Mouse (Mus musculus): ENCODE data around the gene Meaf6.

Meaf6 gene

DNA sequence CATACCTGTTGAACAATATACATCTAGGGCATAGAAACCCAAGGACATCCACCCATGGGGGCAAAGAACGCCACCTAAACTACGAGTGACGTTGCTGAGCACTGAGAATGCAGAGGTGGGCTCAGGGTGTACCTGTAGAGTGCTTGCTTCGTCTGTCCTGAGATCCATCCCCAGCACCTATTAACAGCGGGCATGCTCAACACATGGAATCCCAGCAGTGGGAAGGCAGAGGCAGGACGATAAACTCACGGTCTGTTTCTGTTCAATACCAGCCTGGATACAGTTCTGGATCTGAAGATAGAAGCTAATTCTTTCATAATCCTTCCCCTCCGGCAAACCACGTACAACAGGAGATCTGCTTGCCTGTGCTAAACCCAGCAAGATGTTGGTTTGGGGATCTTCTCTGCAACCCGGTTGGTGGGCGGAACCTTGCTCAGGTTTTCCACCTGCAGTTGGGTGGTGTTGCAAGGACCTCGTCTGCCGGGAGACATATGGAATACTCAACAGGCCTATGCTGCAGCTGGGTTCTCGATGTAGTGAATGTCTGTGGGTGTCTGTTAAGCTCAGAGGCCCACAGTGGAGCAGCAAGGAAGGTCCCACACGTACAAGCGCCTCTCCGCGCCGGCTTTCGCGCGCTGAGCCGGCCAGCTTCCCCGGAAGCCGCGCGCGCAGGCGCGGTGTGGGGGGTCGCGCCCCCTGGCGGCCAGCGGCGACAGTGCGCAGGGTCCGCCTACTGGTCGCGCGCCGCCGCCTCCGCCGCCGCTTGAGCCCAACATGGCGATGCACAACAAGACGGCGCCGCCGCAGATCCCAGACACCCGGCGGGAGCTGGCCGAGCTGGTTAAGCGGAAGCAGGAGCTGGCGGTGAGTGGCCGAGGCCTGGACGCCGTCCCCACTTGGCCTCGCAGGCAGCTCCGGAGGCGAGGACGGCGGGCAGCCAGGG lies at the start of gene Meaf6:
TSS of gene Meaf6 (plus strand) at position 732 of the 943 bp plus-strand sequence.
- DNase-seq (ENCODE audit: low spot score): peak; percentile 91

DNA sequence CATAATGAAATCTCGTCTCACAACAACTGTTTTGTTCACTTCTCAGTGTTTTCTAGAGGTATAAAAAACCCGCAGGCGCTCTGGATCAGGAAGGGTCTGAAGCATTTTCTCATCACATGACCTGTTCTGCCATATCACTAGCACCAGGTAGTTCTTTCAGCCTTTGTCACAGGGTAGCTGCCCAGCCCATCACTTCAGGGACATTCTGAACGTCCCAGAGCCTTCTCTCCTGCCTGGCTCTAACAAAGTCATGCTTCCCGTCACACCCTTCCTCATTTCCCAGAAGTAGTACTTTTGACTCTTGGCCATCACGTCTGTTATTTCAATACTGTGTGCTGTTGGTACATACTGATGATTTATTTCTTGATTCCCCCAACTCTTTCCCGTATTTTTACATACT lies 40.5 kb upstream of the Meaf6 start:
- DNase-seq (ENCODE audit: low spot score): no peak

DNA sequence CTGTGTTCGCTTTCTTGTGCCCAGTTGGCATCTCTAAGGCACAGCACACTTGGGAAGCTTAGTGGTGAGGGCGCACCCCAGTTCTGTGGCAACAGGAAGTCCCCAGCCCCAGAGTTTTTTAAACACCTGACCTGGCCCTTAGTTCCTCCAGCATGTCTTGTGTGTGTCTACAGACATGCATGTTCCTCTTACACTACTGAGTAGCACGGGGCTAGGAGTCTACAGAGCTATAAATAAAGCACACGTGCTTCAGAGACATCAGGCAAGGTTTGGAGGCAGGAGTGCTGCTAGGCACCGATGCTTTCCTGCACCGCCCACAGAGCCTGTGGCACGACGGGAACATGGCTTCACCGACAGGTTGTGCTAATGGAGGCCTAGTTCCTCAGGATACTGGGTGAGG lies 29.5 kb upstream of the Meaf6 start:
- DNase-seq (ENCODE audit: low spot score): no peak

DNA sequence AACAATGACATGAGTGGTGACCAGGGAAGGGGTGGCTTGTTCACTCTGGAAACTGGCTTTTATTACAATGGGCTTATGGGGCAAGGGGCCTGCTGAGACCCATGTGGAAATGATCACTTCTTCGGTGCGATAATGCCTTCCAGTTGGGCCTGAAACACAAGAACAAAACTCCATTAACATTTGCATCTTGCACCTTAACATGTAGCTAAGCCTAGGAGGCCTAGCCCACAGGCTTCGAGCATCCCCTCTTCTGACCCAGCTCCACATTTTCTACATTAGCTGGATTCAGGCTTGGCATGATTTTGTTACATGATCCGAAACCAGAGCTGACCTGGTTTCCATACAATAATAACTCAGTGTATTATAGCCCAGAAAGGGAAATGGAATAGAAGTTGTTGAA lies 28.5 kb upstream of the Meaf6 start:
- DNase-seq (ENCODE audit: low spot score): no peak

DNA sequence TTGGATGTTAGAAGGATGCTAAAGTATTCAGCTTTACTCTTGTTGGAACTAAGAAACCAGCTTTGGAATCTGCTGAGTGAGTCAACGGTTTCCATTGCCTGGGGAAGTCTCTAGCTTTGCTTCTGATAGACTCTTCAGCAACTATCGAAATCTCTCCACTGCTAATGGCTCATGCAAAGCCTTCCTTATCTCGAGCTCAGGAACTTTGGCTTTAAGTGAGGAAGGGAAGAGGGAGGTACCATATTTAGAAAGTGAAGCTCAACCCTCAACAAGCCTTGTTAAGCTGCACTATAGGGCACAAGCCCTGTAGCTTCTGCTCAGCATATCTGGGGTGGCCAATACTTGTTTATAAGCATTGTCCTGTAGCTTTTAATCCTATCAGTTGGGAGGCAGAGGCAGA lies 27.7 kb upstream of the Meaf6 start:
- DNase-seq (ENCODE audit: low spot score): no peak

DNA sequence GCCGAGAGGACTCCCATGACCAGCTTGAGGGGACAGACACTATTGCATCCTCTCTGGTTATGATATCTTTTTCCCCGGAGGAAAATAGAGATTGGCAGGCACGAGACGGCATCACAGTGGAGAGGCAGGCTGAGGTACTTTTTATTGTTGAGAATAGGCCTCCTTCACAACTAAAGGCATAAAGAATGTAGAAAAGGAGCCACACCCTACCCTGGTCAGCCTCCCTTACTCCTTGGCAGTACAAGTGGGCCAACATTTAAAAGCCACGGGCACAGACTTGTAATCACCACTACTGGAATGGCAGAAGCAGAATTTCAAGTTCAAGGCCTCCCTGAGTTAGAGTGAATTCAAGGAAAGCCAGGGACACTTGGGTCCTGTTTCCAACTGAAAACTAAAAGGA lies 26.9 kb upstream of the Meaf6 start:
- no peak for DNase-seq (ENCODE audit: low spot score)

DNA sequence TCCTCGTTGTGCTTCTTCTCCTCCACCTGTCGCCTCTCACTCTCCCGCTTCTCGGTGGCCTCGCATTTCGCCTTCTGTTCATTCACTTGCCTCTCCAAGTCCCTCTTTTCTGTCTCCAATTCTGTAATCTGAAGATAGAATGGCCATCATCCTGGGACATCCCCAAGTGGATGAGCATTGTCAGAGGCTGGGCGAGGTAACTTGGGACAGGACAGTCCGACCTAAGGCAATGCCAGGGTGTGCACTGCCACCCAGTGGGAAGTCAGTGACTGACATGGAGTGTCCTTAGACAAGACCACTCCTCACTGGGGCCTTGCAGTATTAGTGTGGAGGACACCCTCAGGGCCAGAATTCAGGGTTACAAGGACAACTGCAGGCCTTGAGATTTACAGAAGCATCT lies 25.9 kb upstream of the Meaf6 start:
- DNase-seq (ENCODE audit: low spot score): peak; percentile 56

DNA sequence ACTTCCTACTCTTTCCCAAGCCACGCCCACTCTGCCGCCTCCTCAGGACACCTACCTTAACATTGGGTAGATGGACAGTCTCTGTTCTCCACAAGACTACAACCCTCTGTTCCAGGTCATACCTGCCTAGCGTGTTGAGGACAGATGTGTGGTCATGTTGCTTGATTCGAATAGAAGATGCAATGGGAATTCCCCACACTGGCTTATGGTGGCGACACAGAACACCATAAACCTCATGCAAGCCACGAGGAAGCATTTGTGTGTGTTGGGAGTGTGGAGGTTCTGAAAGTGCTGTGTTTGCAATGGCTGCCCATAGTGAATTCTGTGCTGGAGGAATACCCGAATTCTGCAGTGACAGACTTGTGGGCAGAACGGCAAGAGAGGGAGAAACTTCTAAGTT lies 21.1 kb upstream of the Meaf6 start:
- DNase-seq (ENCODE audit: low spot score): no peak

DNA sequence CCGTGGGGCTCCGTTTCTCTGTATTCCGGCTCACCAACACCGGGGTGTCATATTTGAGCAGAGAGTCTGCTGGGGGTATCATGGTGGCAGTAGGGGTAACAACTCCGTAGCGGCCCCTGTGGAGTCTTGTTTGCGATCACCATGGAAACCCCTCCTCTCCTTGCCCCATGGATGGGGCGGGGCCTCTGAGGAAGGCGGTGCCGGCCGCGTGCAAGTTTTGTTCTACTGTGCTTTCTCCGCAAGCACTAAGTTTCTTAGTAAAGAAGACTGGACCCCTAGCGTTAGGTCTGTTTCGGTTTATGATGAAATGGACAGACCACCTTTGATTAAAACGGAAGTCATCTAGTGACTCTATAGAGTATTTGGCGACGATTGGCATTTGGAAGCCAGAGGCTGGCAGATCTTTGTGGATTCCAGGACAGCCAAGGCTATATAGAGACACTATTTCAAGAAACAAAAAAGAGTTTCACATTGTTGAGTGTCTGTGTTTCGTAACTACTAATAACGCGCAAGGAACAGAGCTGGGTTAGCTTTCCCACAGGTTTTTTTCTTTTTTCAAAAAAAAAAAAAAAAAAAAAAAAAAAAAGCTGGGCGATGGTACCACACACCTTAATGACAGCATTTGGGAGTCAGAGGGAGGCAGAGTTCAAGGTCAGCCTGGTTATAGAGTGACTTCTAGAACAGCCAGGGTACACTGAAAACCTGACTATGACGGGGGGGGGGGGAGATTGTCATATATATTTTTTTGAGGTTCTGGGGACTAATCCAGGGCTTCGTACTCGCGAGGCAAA lies 19.2 kb upstream of the Meaf6 start, which contains the start of gene Dnali1:
TSS of gene Dnali1 (minus strand) at position 187 of the 791 bp plus-strand sequence.
- peak; percentile 64 for DNase-seq (ENCODE audit: low spot score)

DNA sequence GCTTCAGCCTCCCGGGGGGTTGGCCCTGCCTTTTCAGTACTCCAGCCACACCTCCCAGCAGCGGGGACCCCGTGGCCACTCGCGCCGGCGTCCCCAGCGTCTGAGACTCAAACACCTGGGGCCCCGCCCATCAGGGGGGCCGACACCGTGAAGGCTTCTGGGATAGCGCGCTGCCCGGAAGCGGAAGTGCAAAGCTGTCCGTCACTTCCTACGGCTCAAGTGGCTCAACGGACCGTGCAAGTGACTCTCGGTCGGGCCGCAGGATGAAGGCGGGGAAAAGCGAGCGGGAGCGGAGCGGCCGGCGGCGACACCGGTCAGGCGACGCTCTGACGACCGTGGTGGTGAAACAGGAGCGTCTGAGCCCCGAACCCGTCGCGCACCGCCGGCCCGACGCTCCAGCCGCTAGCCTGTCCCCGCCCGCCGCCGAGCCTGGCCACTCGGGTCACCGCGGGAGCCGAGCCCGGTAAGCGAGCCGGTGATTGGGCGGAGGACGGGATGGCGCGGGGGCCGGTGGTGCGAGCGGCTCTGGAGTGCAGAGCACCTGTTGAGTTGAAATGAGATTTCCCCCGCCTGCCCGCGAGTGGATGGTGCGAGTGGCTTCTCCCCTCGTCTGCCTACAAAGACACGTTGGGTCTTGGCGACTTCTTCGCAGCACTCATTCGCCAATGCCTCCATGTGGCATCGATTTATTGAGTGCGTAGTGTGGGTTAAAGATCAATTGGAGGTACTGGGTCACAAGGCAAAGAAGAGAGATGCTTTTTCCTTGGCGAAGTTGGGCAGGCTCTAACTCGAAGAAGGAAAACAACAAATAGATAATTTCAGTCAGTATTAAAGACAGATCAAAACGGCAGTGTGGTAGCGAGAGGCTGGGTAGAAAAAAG lies 18.2 kb upstream of the Meaf6 start, which contains the start of gene Snip1:
TSS of gene Snip1 (plus strand) at position 183 of the 881 bp plus-strand sequence.
- DNase-seq (ENCODE audit: low spot score): peak; percentile 95

DNA sequence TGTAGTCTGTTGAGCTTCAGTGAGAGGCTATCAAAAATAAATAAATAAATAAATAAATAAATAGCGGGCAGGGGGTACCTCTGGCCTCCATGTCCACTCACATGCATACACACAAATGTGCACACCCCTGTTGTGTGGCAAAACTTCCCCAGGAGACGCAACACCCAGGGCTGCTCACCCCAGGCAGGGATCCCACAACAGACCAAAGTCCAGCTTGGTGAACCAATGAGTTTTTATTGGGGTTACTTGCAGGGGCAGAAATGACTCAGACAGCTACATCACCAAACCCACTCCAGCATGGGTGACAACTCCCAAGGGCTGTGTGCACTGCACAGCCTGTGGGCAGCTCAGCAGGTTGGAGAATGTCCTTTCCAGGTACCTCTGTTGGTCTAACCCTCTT lies 7.2 kb upstream of the Meaf6 start:
- no peak for DNase-seq (ENCODE audit: low spot score)

DNA sequence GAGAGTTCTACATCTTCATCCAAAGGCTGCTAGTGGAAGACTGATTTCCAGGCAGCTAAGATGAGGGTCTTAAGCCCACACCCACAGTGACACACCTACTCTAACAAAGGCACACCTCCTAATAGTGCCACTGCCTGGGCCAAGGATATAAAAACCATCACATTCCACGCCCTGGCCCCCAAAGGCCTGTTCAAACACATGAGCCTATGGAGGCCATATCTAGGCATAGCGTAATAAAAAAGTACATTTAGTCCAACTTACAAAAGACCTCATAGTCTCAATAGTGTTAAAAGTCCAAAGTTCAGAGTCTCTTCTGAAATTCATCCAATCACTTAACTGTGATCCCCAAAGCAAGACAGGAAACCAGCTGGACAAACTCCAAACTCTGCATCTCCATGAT lies 6.2 kb upstream of the Meaf6 start:
- DNase-seq (ENCODE audit: low spot score): no peak

DNA sequence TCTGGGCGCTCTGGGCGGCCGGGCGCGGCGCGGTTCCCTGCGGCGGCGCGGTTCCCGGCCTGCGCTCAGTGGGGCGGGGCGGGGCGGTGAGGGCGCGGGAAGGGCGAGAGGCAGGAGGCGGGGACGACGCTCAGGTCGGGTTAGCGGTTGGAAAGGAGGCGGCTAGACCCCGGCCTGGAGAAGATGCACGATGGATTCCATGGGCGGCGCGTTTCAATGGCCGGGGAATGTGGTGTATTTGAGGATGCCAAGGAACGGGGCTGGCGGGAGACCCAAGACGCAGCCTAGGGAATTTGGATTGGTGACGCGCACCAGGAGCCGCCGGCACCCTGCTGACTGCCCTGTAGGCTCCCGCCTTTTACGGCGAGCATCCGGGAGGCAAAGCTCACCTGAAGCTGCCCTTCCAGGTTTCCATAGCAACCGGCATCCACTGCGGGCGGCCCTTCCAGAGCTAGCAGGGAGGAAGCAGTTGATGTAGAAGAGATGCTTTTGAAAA lies 460 bp downstream of the Meaf6 start:
- peak; percentile 69 for DNase-seq (ENCODE audit: low spot score)

DNA sequence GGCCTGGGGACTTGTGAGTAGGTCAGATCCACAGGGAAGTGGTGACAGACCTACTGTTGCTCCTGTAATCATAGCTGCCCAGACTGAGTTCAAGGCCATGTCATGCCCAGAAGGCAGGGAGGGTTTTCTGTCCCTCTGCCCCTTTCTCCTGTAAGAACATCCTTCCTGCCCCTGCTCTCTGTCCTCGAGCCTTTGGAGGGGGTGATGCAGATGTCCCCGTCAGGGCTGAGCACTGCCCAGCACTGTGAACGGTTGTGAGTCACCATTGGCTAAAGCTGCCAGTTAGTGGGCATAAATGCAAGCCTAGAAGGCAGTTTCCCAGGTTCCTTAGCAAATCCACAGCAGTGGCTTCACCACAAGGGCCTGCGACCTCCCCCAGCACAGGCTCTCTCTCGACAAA lies 8.1 kb downstream of the Meaf6 start:
- DNase-seq (ENCODE audit: low spot score): no peak

DNA sequence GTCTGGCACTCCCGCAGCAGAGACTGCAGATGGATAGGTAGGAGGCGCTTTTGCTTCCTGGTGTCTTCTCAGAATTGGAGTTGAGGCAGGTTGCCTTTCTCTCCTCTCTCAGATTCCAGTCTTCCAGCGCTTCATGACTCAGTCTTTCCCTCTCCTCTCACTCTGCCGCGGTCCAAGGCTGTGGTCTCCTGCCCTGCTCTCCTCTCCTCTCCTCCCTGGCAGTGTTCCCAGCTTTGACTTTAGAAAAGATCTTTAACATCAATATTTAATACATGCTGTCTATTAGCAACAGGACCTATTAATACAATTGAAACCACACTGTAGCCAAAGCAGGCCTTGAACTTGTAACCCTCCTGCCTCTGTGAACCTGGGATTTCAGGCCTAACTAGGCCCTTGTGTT lies 11.1 kb downstream of the Meaf6 start:
- DNase-seq (ENCODE audit: low spot score): no peak

DNA sequence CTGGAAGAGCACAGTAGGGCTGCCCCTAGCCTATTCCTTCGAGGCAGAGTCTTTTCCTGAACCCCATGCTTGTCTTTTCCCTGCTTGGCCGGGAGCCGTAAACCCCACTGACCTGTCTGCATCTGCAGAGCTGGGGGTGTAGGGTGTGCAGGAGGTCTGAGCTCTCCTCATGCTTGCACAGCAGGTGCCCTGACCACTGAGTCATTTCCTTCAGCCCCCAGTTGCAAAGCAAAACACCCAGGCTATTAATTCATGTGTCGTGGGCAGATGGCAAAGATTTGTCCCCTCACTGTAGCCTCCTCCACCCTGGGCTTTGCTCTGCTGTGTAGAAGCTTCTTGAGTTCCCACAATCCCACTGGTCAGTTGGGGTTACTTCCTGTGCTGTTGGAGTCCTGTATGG lies 12.5 kb downstream of the Meaf6 start:
- no peak for DNase-seq (ENCODE audit: low spot score)

DNA sequence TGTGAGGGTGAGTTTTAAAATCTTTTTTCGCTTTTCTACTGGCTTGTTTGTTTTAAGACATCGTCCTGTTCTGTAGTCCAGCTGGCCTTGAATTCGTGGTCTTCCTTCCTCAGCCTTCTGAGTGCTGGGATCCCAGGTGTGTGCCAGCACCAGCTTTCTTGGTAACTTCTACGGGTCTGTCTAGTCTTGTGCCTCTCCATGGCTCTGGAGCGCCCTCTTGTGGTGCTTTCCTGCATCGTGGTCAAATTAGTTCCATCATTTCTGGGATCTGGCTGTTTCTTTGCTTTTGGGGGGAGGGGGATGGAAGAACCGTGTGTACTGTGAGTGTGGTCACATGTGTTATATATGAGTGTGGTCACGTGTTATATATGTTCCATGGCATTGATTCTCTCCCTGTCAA lies 14.5 kb downstream of the Meaf6 start:
- DNase-seq (ENCODE audit: low spot score): peak; percentile 77

DNA sequence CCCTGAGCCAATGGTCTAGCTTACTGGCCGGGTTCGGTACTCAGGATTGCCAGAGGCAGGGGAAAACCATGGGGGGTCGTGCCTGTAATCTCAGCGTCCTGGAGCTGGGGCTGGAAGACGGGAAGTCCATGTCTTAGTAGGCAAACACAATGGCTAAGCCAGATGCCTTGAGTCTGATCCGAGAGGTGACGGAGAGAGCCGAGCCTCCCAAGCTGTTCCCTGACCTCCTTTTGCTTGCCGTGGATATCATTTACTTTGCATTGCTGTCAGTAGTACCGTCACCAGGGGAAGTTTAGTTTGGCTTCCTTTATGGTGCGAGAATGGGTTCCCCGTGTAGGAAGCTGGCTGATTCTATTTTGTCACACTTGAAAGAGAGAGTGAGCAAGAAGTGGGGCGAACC lies 16.4 kb downstream of the Meaf6 start:
- DNase-seq (ENCODE audit: low spot score): no peak

DNA sequence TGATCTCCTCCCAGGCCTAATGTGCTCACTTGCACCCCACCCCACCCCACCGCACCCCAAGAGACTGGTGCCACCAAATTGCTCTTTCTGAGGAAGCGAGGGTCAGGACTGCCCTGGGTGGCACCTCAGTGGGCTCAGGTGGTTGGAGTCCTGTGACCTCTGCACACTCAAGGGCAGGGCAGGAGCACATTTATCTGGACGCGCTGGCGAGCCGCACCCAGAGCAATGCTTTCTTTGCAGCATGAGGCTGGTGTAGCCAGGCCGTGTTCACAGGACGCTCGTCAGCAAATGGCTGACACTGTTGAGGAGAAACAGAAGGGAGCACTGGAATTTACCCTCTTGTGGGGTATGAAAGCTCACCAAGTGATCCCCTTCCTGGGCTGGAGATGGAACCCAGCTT lies 20.4 kb downstream of the Meaf6 start:
- no peak for DNase-seq (ENCODE audit: low spot score)

DNA sequence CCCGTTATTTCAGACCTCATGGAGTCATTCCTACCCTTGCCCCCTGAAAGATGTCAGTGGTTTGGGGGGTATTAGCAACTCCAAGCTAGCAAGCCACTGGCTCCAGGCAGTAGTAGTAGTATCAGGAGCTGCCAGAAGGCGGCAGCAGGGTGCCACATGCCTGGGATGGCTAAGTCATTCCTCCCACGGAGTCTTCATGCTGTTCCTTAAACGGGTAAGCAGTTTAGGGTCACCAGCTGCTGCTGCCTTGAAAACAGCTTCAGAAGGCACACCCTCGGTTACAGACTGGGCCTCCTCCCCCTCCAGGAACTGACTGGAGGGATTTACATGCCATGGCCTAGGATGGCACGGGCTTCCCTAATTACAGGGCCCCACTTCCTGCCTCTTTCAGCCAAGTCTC lies 29.7 kb downstream of the Meaf6 start:
- peak; percentile 86 for DNase-seq (ENCODE audit: low spot score)

DNA sequence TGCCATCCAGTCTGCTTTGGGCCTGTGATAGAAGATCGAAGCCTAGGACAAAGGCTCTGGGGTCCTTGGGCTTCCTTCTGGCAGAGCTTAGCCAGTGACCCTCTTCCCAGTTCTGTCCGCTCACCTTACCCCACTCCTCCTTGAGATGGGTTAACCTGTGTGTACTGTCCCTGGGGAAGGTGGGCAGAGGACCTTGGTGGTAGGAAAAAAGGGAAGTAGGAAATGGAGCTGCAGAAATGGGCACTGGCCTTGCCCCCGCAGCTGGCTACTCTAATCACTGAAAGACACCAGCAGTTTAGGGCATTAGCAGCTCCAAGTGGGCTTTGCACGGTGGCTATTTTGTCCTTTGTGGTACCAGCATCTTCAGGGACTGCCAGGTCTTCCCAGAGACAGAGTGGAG lies 30.1 kb downstream of the Meaf6 start:
- DNase-seq (ENCODE audit: low spot score): no peak

DNA sequence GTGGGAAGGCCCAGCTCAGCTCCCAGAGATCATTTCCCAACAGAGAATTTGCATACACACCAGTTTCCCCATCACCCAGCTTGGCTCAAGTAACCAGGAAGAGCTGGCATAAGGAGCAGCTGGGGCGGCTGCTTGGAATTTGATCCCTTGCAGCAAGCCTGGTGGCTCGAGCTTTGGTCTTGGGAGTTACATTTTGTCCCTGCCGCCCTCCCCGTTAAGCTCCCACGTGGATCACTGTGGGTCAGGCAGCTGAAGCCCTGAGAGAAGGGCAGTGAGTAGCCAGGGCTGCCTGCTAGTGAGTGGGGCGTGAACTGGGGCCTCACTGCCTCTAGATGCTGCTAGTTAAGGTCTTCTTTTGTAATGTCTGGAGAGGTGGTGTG lies 30.8 kb downstream of the Meaf6 start:
- peak; percentile 67 for DNase-seq (ENCODE audit: low spot score)
